Mouse (Mus musculus): ENCODE results near the gene Gnaz. TPM values are rescaled to one million over a fixed set of nuclear protein-coding genes. Genes with fewer than 3 reads are reported as not detected.

Gnaz gene
- 25.6 and 29.7 TPM in 2 replicates for polyA plus RNA-seq (2015; fragmentation: Nextera tagmentation; extraction: Ambion mirVana)

GRCm38 (mm10) chr10:74966850-74967451, at the start of gene Gnaz:
Gnaz (plus strand) TSS chr10:74967177.

GRCm38 (mm10) chr10:75032395-75032794, 65.4 kb downstream of the Gnaz start, which contains the start of gene Rsph14:
Rsph14 (minus strand) TSS chr10:75032586.

DNA sequence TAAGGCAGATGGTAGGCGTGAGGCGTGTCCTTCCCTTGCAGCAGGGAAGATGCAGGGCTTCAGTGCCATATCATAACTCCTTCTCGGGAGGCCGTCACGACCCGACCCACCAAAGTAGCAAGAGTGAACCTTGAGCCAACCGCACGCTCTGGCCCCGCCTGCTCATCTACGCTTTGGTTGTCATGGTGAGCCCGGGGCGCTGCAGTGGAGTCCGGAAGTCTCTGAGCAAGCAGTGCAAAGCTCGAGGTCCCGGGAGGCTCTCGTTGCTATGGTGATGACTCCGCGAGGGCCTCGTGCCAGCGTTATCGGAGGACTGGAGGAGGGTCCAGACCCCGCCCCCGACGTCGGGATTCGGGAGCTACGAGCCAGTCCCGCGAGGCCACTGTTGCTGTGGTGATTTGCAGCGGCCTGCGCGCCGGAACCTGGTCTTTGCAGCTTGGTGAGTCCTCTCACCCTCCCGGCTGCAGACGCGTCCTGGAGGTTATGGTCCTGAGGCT, 70.0 kb downstream of the Gnaz start, which contains the start of gene Rab36:
TSS of gene Rab36 (plus strand) at position 176 of the 497 bp plus-strand sequence.

DNA sequence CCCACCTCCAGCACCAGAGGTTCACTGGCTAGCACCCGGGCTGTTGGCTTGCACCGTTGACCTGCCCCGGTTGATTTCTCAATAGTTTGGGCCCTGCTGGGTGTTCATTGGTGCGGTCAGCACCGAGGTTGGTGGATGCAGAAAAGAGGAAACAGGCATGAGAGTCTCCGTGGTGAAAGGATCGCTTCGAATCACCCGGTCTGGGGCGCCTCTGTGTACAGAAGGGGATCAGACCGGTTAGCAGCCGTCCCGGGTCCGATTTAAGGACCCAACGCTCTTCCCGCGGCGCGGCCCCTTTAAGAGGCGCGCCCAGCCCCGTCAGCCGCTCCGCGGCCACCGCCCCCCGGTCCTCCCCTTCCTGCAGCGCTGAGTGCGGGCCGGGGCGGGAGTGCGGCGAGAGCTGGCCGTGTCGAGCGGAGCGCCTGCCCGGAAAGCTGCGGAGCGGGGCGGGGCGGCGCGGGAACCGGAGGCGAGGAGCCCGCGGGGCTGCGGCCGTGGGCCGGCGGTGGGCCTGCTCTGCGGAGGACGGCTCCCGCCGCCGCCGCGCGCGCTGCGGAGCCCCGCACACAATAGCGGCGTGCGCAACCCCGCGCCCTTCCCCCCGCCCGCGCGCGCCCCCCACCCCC, 93.4 kb downstream of the Gnaz start, which contains the start of gene Bcr:
TSS of gene Bcr (plus strand) at position 376 of the 626 bp plus-strand sequence.

Other genes starting within 250 kb of the Gnaz start
- not detected in 2 replicates for gene Rsph14, start 65.4 kb downstream of the Gnaz start, polyA plus RNA-seq (2015; fragmentation: Nextera tagmentation; extraction: Ambion mirVana)
- 2.4 and 2.5 TPM in 2 replicates for gene Rab36, start 69.9 kb downstream of the Gnaz start, polyA plus RNA-seq (2015; fragmentation: Nextera tagmentation; extraction: Ambion mirVana)
- 5.1 and 6.2 TPM in 2 replicates for gene Bcr, start 93.4 kb downstream of the Gnaz start, polyA plus RNA-seq (2015; fragmentation: Nextera tagmentation; extraction: Ambion mirVana)
- 16.5 and 20.0 TPM in 2 replicates for gene Specc1l, start 244.9 kb downstream of the Gnaz start, polyA plus RNA-seq (2015; fragmentation: Nextera tagmentation; extraction: Ambion mirVana)

Measured in urinary bladder, postnatal 0 days (tissue).